Mouse (Mus musculus) olfactory bulb, adult 2 months (tissue): ENCODE measurements around the gene Kng1. TPM values are rescaled to one million over a fixed set of nuclear protein-coding genes. Genes with fewer than 3 reads are reported as not detected.

Source experiments
- H3K27ac ChIP-seq: fragments of 200-500 bp; 2 replicates; pipeline ENCODE4 v1.5.1; 2012; ENCODE audit warnings: low read depth, low read length; ENCODE audit not compliant: insufficient read depth
- H3K4me1 ChIP-seq: fragments of 200-500 bp; 2 replicates; pipeline ENCODE4 v1.6.1; 2012; ENCODE audit warnings: low read length; ENCODE audit not compliant: control insufficient read depth, insufficient read depth
- H3K4me3 ChIP-seq: fragments of 200-500 bp; 2 replicates; pipeline ENCODE4 v1.5.1; 2012; ENCODE audit warnings: mild to moderate bottlenecking, low read depth, low read length, moderate library complexity; ENCODE audit not compliant: insufficient read depth
- CTCF ChIP-seq: fragments of 200-500 bp; IDR thresholded peaks from 2 replicates; pipeline ENCODE4 v1.5.1; 2012; ENCODE audit warnings: low read depth, mild to moderate bottlenecking, low read length, moderate library complexity; ENCODE audit not compliant: insufficient read depth
- POLR2A ChIP-seq: fragments of 200-500 bp; IDR thresholded peaks from 2 replicates; pipeline ENCODE4 v1.6.1; 2012; ENCODE audit warnings: mild to moderate bottlenecking, low read depth, low read length, moderate library complexity; ENCODE audit not compliant: insufficient read depth
- WGBS: fragments of 180-500 bp; shearing (Covaris S2); methylation state at CpG from one replicate; pipeline ENCODE4 v1.1.7; 2018; 5-methylcytosine and 5-hydroxymethylcytosine counted together
- polyA plus RNA-seq: library from polyadenylated mRNA; stranded (reverse); fragments of >200 nt; gene quantifications from 2 replicates; pipeline ENCODE4 v1.2.4, GENCODE M21; 2012; ENCODE audit warnings: low replicate concordance; ENCODE audit not compliant: missing spikeins, insufficient read depth, insufficient read length

Gene Kng1
- polyA plus RNA-seq, 1 experiment = not detected

GRCm38 (mm10) chr16:23124398-23124797 is 66.7 kb downstream of the Kng1 start:
- TF ChIP-seq POLR2A (no peak), CTCF (no peak)
- Histone ChIP-seq H3K4me3 (no peak overlapping the region), H3K4me1 (peaks cover 2% of the 10 kb centered on the region; the same call in 1 of the 2 replicates), H3K27ac (no peak overlapping the region)
- 93% methylated on average over 4 of the region's 4 CpGs for WGBS

GRCm38 (mm10) chr16:23127311-23127672 is 69.6 kb downstream of the Kng1 start:
- 0% methylated on average over 4 of the region's 4 CpGs for WGBS
- no peak overlapping the region for H3K27ac ChIP-seq
- H3K4me3 ChIP-seq = peak overlapping the region; percentile 77
- peaks cover 2% of the 10 kb centered on the region; the same call in 1 of the 2 replicates for H3K4me1 ChIP-seq
- TF ChIP-seq CTCF = no peak
- TF ChIP-seq POLR2A = no peak

- TF ChIP-seq CTCF (no peak), POLR2A (no peak; the same call in none of the 2 replicates)
- under 1% methylated on average over 51 of the region's 51 CpGs for WGBS
These were observed 70.2 kb downstream of the Kng1 start, which contains the start of gene Rfc4 for GRCm38 (mm10) chr16:23127673-23128375. TSS of gene Rfc4 (minus strand) at chr16:23127737.

GRCm38 (mm10) chr16:23130303-23130702 is 72.6 kb downstream of the Kng1 start:
- TF ChIP-seq POLR2A = no peak
- TF ChIP-seq CTCF = no peak
- Histone ChIP-seq H3K27ac (no peak overlapping the region), H3K4me1 (peaks cover 2% of the 10 kb centered on the region; the same call in 1 of the 2 replicates), H3K4me3 (no peak overlapping the region)
- 91% methylated on average over 3 of the region's 3 CpGs for WGBS

More at GRCm38 (mm10) chr16:23127673-23128375, 70.2 kb downstream of the Kng1 start, which contains the start of gene Rfc4:
- Histone ChIP-seq H3K27ac (peak within 1 kb of the TSS; percentile 97), H3K4me3 (peak within 1 kb of the TSS; percentile 77), H3K4me1 (peaks cover 2% of the 10 kb centered on the region; the same call in 1 of the 2 replicates)

Other genes starting within 250 kb of the Kng1 start
- gene Crygs, start 246.3 kb upstream of the Kng1 start, polyA plus RNA-seq = not detected in 2 replicates
- not detected in 2 replicates for gene Tbccd1, start 200.2 kb upstream of the Kng1 start, polyA plus RNA-seq
- gene Dnajb11, start 200.0 kb upstream of the Kng1 start, polyA plus RNA-seq = not detected in 2 replicates
- not detected in 2 replicates for gene Ahsg, start 166.6 kb upstream of the Kng1 start, polyA plus RNA-seq
- not detected in 2 replicates for gene Fetub, start 139.5 kb upstream of the Kng1 start, polyA plus RNA-seq
- not detected in 2 replicates for gene Hrg, start 106.8 kb upstream of the Kng1 start, polyA plus RNA-seq
- not detected in 2 replicates for gene Kng2, start 28.4 kb upstream of the Kng1 start, polyA plus RNA-seq
- 425 and 693 TPM in 2 replicates for gene Eif4a2, start 49.6 kb downstream of the Kng1 start, polyA plus RNA-seq
- not detected in 2 replicates for gene Rfc4, start 69.9 kb downstream of the Kng1 start, polyA plus RNA-seq
- gene Adipoq, start 88.7 kb downstream of the Kng1 start, polyA plus RNA-seq = not detected in 2 replicates
- not detected in 2 replicates for gene St6gal1, start 166.9 kb downstream of the Kng1 start, polyA plus RNA-seq